Mouse (Mus musculus) forebrain, embryonic 13.5 days (tissue): ENCODE results near the gene Ube2g2. TPM values are rescaled to one million over a fixed set of nuclear protein-coding genes. Genes with fewer than 3 reads are reported as not detected.

Experiments
- ATAC-seq: fragments of 200-750 bp; cut with Nextera tagmentation; 2 replicates; pipeline ENCODE4 v1.8.0; 2017
- H3K27ac ChIP-seq: fragments of 300-500 bp; sonication (generic); 2 replicates; pipeline ENCODE4 v1.5.1; 2015; ENCODE audit warnings: inconsistent platforms, mild to moderate bottlenecking, moderate library complexity
- H3K27me3 ChIP-seq: fragments of 300-500 bp; sonication (generic); 2 replicates; pipeline ENCODE4 v1.6.1; 2015; ENCODE audit warnings: mild to moderate bottlenecking, inconsistent platforms
- H3K36me3 ChIP-seq: fragments of 300-500 bp; sonication (generic); 2 replicates; pipeline ENCODE4 v1.6.1; 2015; ENCODE audit warnings: mild to moderate bottlenecking, inconsistent platforms; ENCODE audit not compliant: poor library complexity, severe bottlenecking
- H3K4me1 ChIP-seq: fragments of 300-500 bp; sonication (generic); 2 replicates; pipeline ENCODE4 v1.6.1; 2015; ENCODE audit warnings: inconsistent platforms
- H3K4me2 ChIP-seq: fragments of 300-500 bp; sonication (generic); 2 replicates; pipeline ENCODE4 v1.6.1; 2015; ENCODE audit warnings: inconsistent platforms, mild to moderate bottlenecking, moderate library complexity
- H3K4me3 ChIP-seq: fragments of 300-500 bp; sonication (generic); 2 replicates; pipeline ENCODE4 v1.5.1; 2015; ENCODE audit warnings: mild to moderate bottlenecking, inconsistent platforms
- H3K9ac ChIP-seq: fragments of 300-500 bp; sonication (generic); 2 replicates; pipeline ENCODE4 v1.6.1; 2015; ENCODE audit warnings: mild to moderate bottlenecking, inconsistent platforms
- H3K9me3 ChIP-seq: fragments of 300-500 bp; sonication (generic); replicated peaks from 2 replicates; pipeline ENCODE4 v1.6.1; 2016; ENCODE audit warnings: inconsistent platforms
- WGBS: fragments of 180-500 bp; shearing (Covaris S2); methylation state at CpG from one replicate; pipeline ENCODE4 v1.1.7; 2015; 5-methylcytosine and 5-hydroxymethylcytosine counted together
- polyA plus RNA-seq: library from polyadenylated mRNA; unstranded; fragments of >200 nt; fragmentation: Nextera tagmentation; extraction: Ambion mirVana; gene quantifications from 2 replicates; pipeline ENCODE4 v1.2.1, GENCODE M21; 2015

Gene Ube2g2
- polyA plus RNA-seq, 1 experiment from 2014 or later, result 103 TPM

- no peak overlapping the region for H3K4me2 ChIP-seq
- peaks cover 17% of the 10 kb centered on the region for H3K36me3 ChIP-seq
- no peak overlapping the region for H3K4me3 ChIP-seq
- no peak overlapping the region for H3K9ac ChIP-seq
- H3K4me1 ChIP-seq, result peaks cover 36% of the 10 kb centered on the region
- no peak overlapping the region for H3K27ac ChIP-seq
- WGBS, result 37% methylated on average over 2 of the region's 2 CpGs
- peak; percentile 78 for ATAC-seq
- no peaks in the 10 kb centered on the region for H3K27me3 ChIP-seq
- H3K9me3 ChIP-seq, result no peaks in the 10 kb centered on the region
Observed at GRCm38 (mm10) chr10:77627497-77627896, 5.4 kb downstream of the Ube2g2 start.

- H3K4me3 ChIP-seq, result no peak overlapping the region
- H3K9me3 ChIP-seq, result no peaks in the 10 kb centered on the region
- H3K4me1 ChIP-seq, result peaks cover 21% of the 10 kb centered on the region
- 87% methylated on average over 3 of the region's 3 CpGs for WGBS
- ATAC-seq, result no peak
- no peak overlapping the region for H3K27ac ChIP-seq
- no peaks in the 10 kb centered on the region for H3K27me3 ChIP-seq
- H3K36me3 ChIP-seq, result peaks cover 32% of the 10 kb centered on the region
- no peak overlapping the region for H3K4me2 ChIP-seq
- H3K9ac ChIP-seq, result no peak overlapping the region
Observed at GRCm38 (mm10) chr10:77629163-77629562, 7.1 kb downstream of the Ube2g2 start.

- H3K4me3 ChIP-seq, result no peak overlapping the region
- no peak for ATAC-seq
- no peak overlapping the region for H3K4me2 ChIP-seq
- peaks cover 13% of the 10 kb centered on the region; the same call in 1 of the 2 replicates for H3K4me1 ChIP-seq
- WGBS, result 91% methylated on average over 1 of the region's 1 CpGs
- no peak overlapping the region for H3K27ac ChIP-seq
- H3K9ac ChIP-seq, result no peak overlapping the region
- peaks cover 37% of the 10 kb centered on the region for H3K36me3 ChIP-seq
- no peaks in the 10 kb centered on the region for H3K27me3 ChIP-seq
- H3K9me3 ChIP-seq, result no peaks in the 10 kb centered on the region
Observed at GRCm38 (mm10) chr10:77629970-77630369, 7.9 kb downstream of the Ube2g2 start.

GRCm38 (mm10) chr10:77634016-77634415 is 11.9 kb downstream of the Ube2g2 start:
- Histone ChIP-seq H3K27ac (no peak overlapping the region), H3K4me1 (peaks cover 7% of the 10 kb centered on the region), H3K9ac (no peak overlapping the region), H3K9me3 (no peaks in the 10 kb centered on the region), H3K4me2 (no peak overlapping the region), H3K4me3 (no peak overlapping the region), H3K27me3 (no peaks in the 10 kb centered on the region), H3K36me3 (peaks cover 72% of the 10 kb centered on the region)
- 84% methylated on average over 6 of the region's 6 CpGs for WGBS
- ATAC-seq, result no peak

GRCm38 (mm10) chr10:77634452-77635231 is 12.6 kb downstream of the Ube2g2 start:
- WGBS, result 63% methylated on average over 13 of the region's 13 CpGs
- no peak overlapping the region for H3K4me2 ChIP-seq
- H3K9me3 ChIP-seq, result no peaks in the 10 kb centered on the region
- H3K4me3 ChIP-seq, result no peak overlapping the region
- ATAC-seq, result no peak
- peaks cover 75% of the 10 kb centered on the region for H3K36me3 ChIP-seq
- peaks cover 9% of the 10 kb centered on the region for H3K4me1 ChIP-seq
- H3K27ac ChIP-seq, result no peak overlapping the region
- H3K27me3 ChIP-seq, result no peaks in the 10 kb centered on the region
- no peak overlapping the region for H3K9ac ChIP-seq

- H3K4me3 ChIP-seq, result no peak overlapping the region
- H3K9me3 ChIP-seq, result no peaks in the 10 kb centered on the region
- H3K4me2 ChIP-seq, result no peak overlapping the region
- peaks cover 87% of the 10 kb centered on the region for H3K36me3 ChIP-seq
- H3K27ac ChIP-seq, result no peak overlapping the region
- H3K27me3 ChIP-seq, result no peaks in the 10 kb centered on the region
- H3K9ac ChIP-seq, result no peak overlapping the region
- WGBS, result 94% methylated on average over 7 of the region's 7 CpGs
- H3K4me1 ChIP-seq, result peaks cover 6% of the 10 kb centered on the region
- no peak for ATAC-seq
Observed at GRCm38 (mm10) chr10:77636234-77636922, 14.3 kb downstream of the Ube2g2 start.

GRCm38 (mm10) chr10:77638956-77639355 is 16.9 kb downstream of the Ube2g2 start:
- no peak overlapping the region for H3K4me2 ChIP-seq
- no peak overlapping the region for H3K27ac ChIP-seq
- peaks cover 6% of the 10 kb centered on the region for H3K4me1 ChIP-seq
- H3K36me3 ChIP-seq, result peaks cover 87% of the 10 kb centered on the region
- ATAC-seq, result no peak
- no peaks in the 10 kb centered on the region for H3K27me3 ChIP-seq
- no peaks in the 10 kb centered on the region for H3K9me3 ChIP-seq
- WGBS, result 79% methylated on average over 6 of the region's 6 CpGs
- no peak overlapping the region for H3K4me3 ChIP-seq
- no peak overlapping the region for H3K9ac ChIP-seq

GRCm38 (mm10) chr10:77643160-77643559 is 21.1 kb downstream of the Ube2g2 start:
- WGBS, result 85% methylated on average over 7 of the region's 7 CpGs
- H3K27me3 ChIP-seq, result no peaks in the 10 kb centered on the region
- no peak overlapping the region for H3K4me2 ChIP-seq
- no peak for ATAC-seq
- H3K9ac ChIP-seq, result no peak overlapping the region
- H3K36me3 ChIP-seq, result peaks cover 86% of the 10 kb centered on the region
- no peaks in the 10 kb centered on the region for H3K9me3 ChIP-seq
- H3K4me3 ChIP-seq, result no peak overlapping the region
- no peak overlapping the region for H3K27ac ChIP-seq
- peaks cover 6% of the 10 kb centered on the region for H3K4me1 ChIP-seq

GRCm38 (mm10) chr10:77645571-77645970 is 23.5 kb downstream of the Ube2g2 start:
- Histone ChIP-seq H3K36me3 (peaks cover 67% of the 10 kb centered on the region), H3K27ac (no peak overlapping the region), H3K4me1 (no peaks in the 10 kb centered on the region), H3K27me3 (no peaks in the 10 kb centered on the region), H3K4me3 (no peak overlapping the region), H3K4me2 (no peak overlapping the region), H3K9me3 (no peaks in the 10 kb centered on the region), H3K9ac (no peak overlapping the region)
- ATAC-seq, result no peak
- 90% methylated on average over 5 of the region's 5 CpGs for WGBS

- Histone ChIP-seq H3K27ac (peak overlapping the region; percentile 25; the same call in 1 of the 2 replicates), H3K9me3 (no peaks in the 10 kb centered on the region), H3K4me1 (no peaks in the 10 kb centered on the region), H3K4me2 (no peak overlapping the region), H3K4me3 (no peak overlapping the region), H3K36me3 (peaks cover 50% of the 10 kb centered on the region), H3K27me3 (no peaks in the 10 kb centered on the region), H3K9ac (no peak overlapping the region)
- ATAC-seq, result no peak
- WGBS, result 81% methylated on average over 1 of the region's 1 CpGs
Observed at GRCm38 (mm10) chr10:77647461-77647860, 25.4 kb downstream of the Ube2g2 start.

- WGBS, result 82% methylated on average over 8 of the region's 8 CpGs
- Histone ChIP-seq H3K4me1 (no peaks in the 10 kb centered on the region), H3K9ac (no peak overlapping the region), H3K27me3 (no peaks in the 10 kb centered on the region), H3K4me3 (no peak overlapping the region), H3K4me2 (no peak overlapping the region), H3K9me3 (no peaks in the 10 kb centered on the region), H3K27ac (no peak overlapping the region), H3K36me3 (peaks cover 46% of the 10 kb centered on the region)
- ATAC-seq, result no peak
Observed at GRCm38 (mm10) chr10:77647901-77648300, 25.8 kb downstream of the Ube2g2 start.

GRCm38 (mm10) chr10:77652046-77652445 is 30.0 kb downstream of the Ube2g2 start:
- Histone ChIP-seq H3K27ac (no peak overlapping the region), H3K4me3 (no peak overlapping the region), H3K4me1 (no peaks in the 10 kb centered on the region), H3K4me2 (no peak overlapping the region), H3K27me3 (no peaks in the 10 kb centered on the region), H3K36me3 (peaks cover 5% of the 10 kb centered on the region), H3K9ac (no peak overlapping the region), H3K9me3 (no peaks in the 10 kb centered on the region)
- WGBS, result 91% methylated on average over 9 of the region's 9 CpGs
- ATAC-seq, result no peak
